Mouse (Mus musculus): ENCODE measurements around the gene Mcm10. TPM values are rescaled to one million over a fixed set of nuclear protein-coding genes. Genes with fewer than 3 reads are reported as not detected.

Gene Mcm10
- polyA plus RNA-seq, 1 experiment from 2014 or later, result 77.2 TPM

- Histone ChIP-seq H3K4me3 (ENCODE audit: low read depth, low read length) (peak overlapping the region; percentile 3; the same call in 1 of the 2 replicates), H3K9ac (ENCODE audit: low read depth, low read length) (no peak overlapping the region), H3K27me3 (replicated peaks; ENCODE audit: control insufficient read depth, insufficient read depth, low read length) (no peaks in the 10 kb centered on the region), H3K36me3 (ENCODE audit: control insufficient read depth, insufficient read depth, low read length) (no peaks in the 10 kb centered on the region), H3K4me1 (replicated peaks; ENCODE audit: control insufficient read depth, insufficient read depth, low read length) (peaks cover 39% of the 10 kb centered on the region), H3K9me3 (ENCODE audit: control insufficient read depth, low read length) (no peaks in the 10 kb centered on the region), H3K27ac (ENCODE audit: low read depth, low read length) (peak overlapping the region; percentile 76), H3K4me2 (peak overlapping the region; percentile 49)
- WGBS, result 88% methylated on average over 2 of the region's 2 CpGs
- DNase-seq (ENCODE audit: low spot score), result no peak
- no peak for ATAC-seq (replicated peaks; ENCODE audit: low FRiP score)
These were observed 30.8 kb upstream of the Mcm10 start for GRCm38 (mm10) chr2:5043476-5043761.

- 41% methylated on average over 11 of the region's 11 CpGs for WGBS
- ATAC-seq (replicated peaks; ENCODE audit: low FRiP score) (peak; percentile 79), DNase-seq (ENCODE audit: low spot score) (no peak)
- Histone ChIP-seq H3K27ac (ENCODE audit: low read depth, low read length) (peak overlapping the region; percentile 76), H3K36me3 (ENCODE audit: control insufficient read depth, insufficient read depth, low read length) (no peaks in the 10 kb centered on the region), H3K4me2 (peak overlapping the region; percentile 49), H3K9ac (ENCODE audit: low read depth, low read length) (peak overlapping the region; percentile 6; the same call in 1 of the 2 replicates), H3K4me3 (ENCODE audit: low read depth, low read length) (peak overlapping the region; percentile 3; the same call in 1 of the 2 replicates), H3K4me1 (replicated peaks; ENCODE audit: control insufficient read depth, insufficient read depth, low read length) (peaks cover 39% of the 10 kb centered on the region), H3K27me3 (replicated peaks; ENCODE audit: control insufficient read depth, insufficient read depth, low read length) (no peaks in the 10 kb centered on the region), H3K9me3 (ENCODE audit: control insufficient read depth, low read length) (no peaks in the 10 kb centered on the region)
These were observed 30.3 kb upstream of the Mcm10 start for GRCm38 (mm10) chr2:5042616-5043475.

DNA sequence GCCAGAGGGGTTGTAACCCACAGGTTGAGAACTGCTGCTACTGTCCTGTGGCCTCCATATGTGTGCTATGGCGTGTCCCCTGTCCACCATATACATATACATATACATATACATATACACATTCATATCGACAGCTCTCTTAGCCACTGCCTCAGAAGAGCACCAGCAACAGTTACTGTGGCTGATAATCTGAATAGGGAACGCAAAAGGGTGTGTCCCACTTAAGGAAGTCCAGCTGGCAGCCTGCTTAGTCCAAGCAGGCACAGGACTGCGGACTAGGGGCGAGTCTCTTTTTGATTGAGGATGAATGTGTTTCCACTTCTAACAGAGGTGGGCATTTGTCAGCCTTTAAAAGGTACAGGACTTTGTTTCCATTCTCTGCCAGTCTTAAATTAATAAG lies 29.3 kb upstream of the Mcm10 start:
- H3K4me3 ChIP-seq (ENCODE audit: low read depth, low read length), result no peak overlapping the region
- H3K4me1 ChIP-seq (replicated peaks; ENCODE audit: control insufficient read depth, insufficient read depth, low read length), result peaks cover 37% of the 10 kb centered on the region
- peak overlapping the region; percentile 6; the same call in 1 of the 2 replicates for H3K9ac ChIP-seq (ENCODE audit: low read depth, low read length)
- H3K4me2 ChIP-seq, result peak overlapping the region; percentile 49
- H3K36me3 ChIP-seq (ENCODE audit: control insufficient read depth, insufficient read depth, low read length), result no peaks in the 10 kb centered on the region
- DNase-seq (ENCODE audit: low spot score), result no peak
- peak overlapping the region; percentile 76 for H3K27ac ChIP-seq (ENCODE audit: low read depth, low read length)
- no peaks in the 10 kb centered on the region for H3K27me3 ChIP-seq (replicated peaks; ENCODE audit: control insufficient read depth, insufficient read depth, low read length)
- peak; percentile 61 for ATAC-seq (replicated peaks; ENCODE audit: low FRiP score)
- 50% methylated on average over 5 of the region's 5 CpGs for WGBS
- no peaks in the 10 kb centered on the region for H3K9me3 ChIP-seq (ENCODE audit: control insufficient read depth, low read length)

- Histone ChIP-seq H3K27ac (ENCODE audit: low read depth, low read length) (no peak overlapping the region), H3K9ac (ENCODE audit: low read depth, low read length) (no peak overlapping the region), H3K36me3 (ENCODE audit: control insufficient read depth, insufficient read depth, low read length) (no peaks in the 10 kb centered on the region), H3K4me2 (no peak overlapping the region), H3K4me1 (replicated peaks; ENCODE audit: control insufficient read depth, insufficient read depth, low read length) (peaks cover 36% of the 10 kb centered on the region), H3K9me3 (ENCODE audit: control insufficient read depth, low read length) (no peaks in the 10 kb centered on the region), H3K4me3 (ENCODE audit: low read depth, low read length) (no peak overlapping the region), H3K27me3 (replicated peaks; ENCODE audit: control insufficient read depth, insufficient read depth, low read length) (no peaks in the 10 kb centered on the region)
- WGBS, result 59% methylated on average over 12 of the region's 12 CpGs
- DNase-seq (ENCODE audit: low spot score), result no peak
- ATAC-seq (replicated peaks; ENCODE audit: low FRiP score), result no peak
These were observed 27.9 kb upstream of the Mcm10 start for GRCm38 (mm10) chr2:5040281-5041161.

DNA sequence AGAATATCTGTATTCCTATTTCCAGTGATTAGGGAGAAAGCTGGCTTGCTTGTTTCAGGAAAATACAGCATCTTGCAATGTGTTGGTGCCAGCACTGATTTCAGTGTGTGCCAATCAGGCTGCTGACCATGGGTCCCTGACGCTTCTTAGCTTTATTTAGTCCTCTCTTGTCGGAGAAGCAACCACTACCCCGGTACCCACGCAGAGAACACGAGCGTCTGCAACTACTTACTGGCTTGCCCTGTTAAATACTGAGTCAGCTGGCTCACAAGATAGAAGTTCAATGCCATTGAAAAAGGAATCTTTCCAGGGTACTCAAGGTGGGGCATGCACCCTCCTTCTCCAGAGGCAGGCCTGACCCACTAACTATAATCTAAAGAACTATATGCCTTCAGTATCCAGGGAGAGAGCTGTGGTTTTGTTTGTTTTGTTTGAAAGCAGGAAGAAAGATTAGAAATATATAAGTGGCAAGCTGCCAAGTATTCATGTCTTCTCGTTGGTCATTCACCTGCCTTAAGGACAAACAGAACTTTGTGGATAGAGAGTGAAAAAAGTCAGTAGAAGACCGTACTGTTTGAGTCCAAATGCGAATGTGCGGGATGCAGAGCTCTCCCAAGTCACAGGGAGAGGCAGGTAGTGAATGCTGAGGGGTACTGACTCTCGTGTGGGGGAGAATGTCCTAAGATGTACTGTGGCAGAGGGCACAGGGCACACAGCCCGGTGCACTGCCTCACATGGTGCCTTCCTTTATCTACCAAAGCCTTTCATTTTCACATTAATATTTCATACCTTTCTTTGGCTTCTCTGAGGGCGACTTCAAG lies 27.0 kb upstream of the Mcm10 start:
- ATAC-seq (replicated peaks; ENCODE audit: low FRiP score), result no peak
- no peak overlapping the region for H3K27ac ChIP-seq (ENCODE audit: low read depth, low read length)
- no peak for DNase-seq (ENCODE audit: low spot score)
- H3K4me1 ChIP-seq (replicated peaks; ENCODE audit: control insufficient read depth, insufficient read depth, low read length), result peaks cover 28% of the 10 kb centered on the region
- no peak overlapping the region for H3K4me3 ChIP-seq (ENCODE audit: low read depth, low read length)
- no peaks in the 10 kb centered on the region for H3K9me3 ChIP-seq (ENCODE audit: control insufficient read depth, low read length)
- no peak overlapping the region for H3K9ac ChIP-seq (ENCODE audit: low read depth, low read length)
- no peaks in the 10 kb centered on the region for H3K27me3 ChIP-seq (replicated peaks; ENCODE audit: control insufficient read depth, insufficient read depth, low read length)
- no peaks in the 10 kb centered on the region for H3K36me3 ChIP-seq (ENCODE audit: control insufficient read depth, insufficient read depth, low read length)
- 82% methylated on average over 13 of the region's 13 CpGs for WGBS
- no peak overlapping the region for H3K4me2 ChIP-seq

GRCm38 (mm10) chr2:5038320-5038719 lies 25.7 kb upstream of the Mcm10 start:
- Histone ChIP-seq H3K27ac (ENCODE audit: low read depth, low read length) (no peak overlapping the region), H3K27me3 (replicated peaks; ENCODE audit: control insufficient read depth, insufficient read depth, low read length) (no peaks in the 10 kb centered on the region), H3K9ac (ENCODE audit: low read depth, low read length) (no peak overlapping the region), H3K4me2 (no peak overlapping the region), H3K36me3 (ENCODE audit: control insufficient read depth, insufficient read depth, low read length) (no peaks in the 10 kb centered on the region), H3K4me3 (ENCODE audit: low read depth, low read length) (no peak overlapping the region), H3K4me1 (replicated peaks; ENCODE audit: control insufficient read depth, insufficient read depth, low read length) (peaks cover 21% of the 10 kb centered on the region), H3K9me3 (ENCODE audit: control insufficient read depth, low read length) (no peaks in the 10 kb centered on the region)
- ATAC-seq (replicated peaks; ENCODE audit: low FRiP score) (no peak), DNase-seq (ENCODE audit: low spot score) (no peak)
- 93% methylated on average over 5 of the region's 5 CpGs for WGBS

DNA sequence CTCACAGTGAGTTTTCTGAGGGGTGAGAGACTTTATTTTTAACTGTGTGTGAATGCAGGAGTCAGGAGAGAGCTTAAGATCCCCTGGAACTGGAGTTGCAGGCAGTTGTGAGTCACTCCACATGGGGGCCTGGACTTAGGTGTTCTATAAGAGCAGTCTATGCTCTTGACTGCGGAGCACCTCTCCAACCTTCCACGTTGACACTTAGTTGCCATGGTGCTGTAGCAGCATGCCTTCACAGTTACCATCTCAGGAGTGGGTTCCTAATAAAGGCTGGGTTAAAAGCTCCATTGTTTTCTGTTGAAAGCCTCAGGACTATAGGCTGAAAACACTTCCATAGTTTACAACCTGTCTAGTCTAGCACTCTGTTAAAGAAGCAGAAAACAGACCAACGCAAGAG lies 24.8 kb upstream of the Mcm10 start:
- no peak for DNase-seq (ENCODE audit: low spot score)
- ATAC-seq (replicated peaks; ENCODE audit: low FRiP score), result no peak
- Histone ChIP-seq H3K9me3 (ENCODE audit: control insufficient read depth, low read length) (no peaks in the 10 kb centered on the region), H3K27ac (ENCODE audit: low read depth, low read length) (no peak overlapping the region), H3K4me2 (no peak overlapping the region), H3K4me1 (replicated peaks; ENCODE audit: control insufficient read depth, insufficient read depth, low read length) (peaks cover 15% of the 10 kb centered on the region), H3K27me3 (replicated peaks; ENCODE audit: control insufficient read depth, insufficient read depth, low read length) (no peaks in the 10 kb centered on the region), H3K4me3 (ENCODE audit: low read depth, low read length) (no peak overlapping the region), H3K36me3 (ENCODE audit: control insufficient read depth, insufficient read depth, low read length) (no peaks in the 10 kb centered on the region), H3K9ac (ENCODE audit: low read depth, low read length) (no peak overlapping the region)
- 83% methylated on average over 3 of the region's 3 CpGs for WGBS

DNA sequence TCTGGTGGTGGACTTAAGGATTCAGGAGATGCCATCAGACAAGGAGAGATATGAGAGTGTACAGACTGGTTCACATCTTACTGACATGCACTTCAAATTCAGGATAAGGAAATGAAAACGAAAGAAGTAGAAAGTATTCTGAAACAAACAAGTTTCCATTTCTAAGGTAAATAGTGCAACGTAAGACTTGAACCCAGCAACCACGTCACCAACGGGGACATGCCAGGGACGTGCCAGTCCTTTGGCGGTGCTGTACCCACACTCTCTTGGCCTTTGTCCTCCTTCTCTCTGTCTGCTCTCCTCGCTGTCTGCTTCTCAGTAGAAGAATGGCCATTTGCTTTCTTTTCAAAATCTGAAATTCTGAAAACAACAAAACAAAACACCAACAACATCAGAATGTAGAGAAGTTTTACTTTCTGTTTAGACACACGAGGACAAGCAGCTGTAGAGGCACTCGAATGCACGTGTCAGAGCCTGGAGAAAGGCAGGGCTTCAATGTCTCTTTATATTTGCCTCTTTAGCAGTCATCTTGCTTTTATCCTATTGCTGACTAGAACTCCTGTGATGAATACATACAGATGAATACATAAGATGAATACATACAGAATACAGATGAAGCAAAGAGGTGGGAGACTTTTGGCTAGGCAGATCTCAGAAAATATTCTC lies 24.0 kb upstream of the Mcm10 start:
- Histone ChIP-seq H3K27ac (ENCODE audit: low read depth, low read length) (no peak overlapping the region), H3K9ac (ENCODE audit: low read depth, low read length) (no peak overlapping the region), H3K36me3 (ENCODE audit: control insufficient read depth, insufficient read depth, low read length) (no peaks in the 10 kb centered on the region), H3K4me3 (ENCODE audit: low read depth, low read length) (no peak overlapping the region), H3K4me1 (replicated peaks; ENCODE audit: control insufficient read depth, insufficient read depth, low read length) (peaks cover 7% of the 10 kb centered on the region), H3K4me2 (no peak overlapping the region), H3K27me3 (replicated peaks; ENCODE audit: control insufficient read depth, insufficient read depth, low read length) (no peaks in the 10 kb centered on the region), H3K9me3 (ENCODE audit: control insufficient read depth, low read length) (no peaks in the 10 kb centered on the region)
- no peak for DNase-seq (ENCODE audit: low spot score)
- 86% methylated on average over 10 of the region's 10 CpGs for WGBS
- ATAC-seq (replicated peaks; ENCODE audit: low FRiP score), result no peak

Data from liver, embryonic 11.5 days (tissue).